Mouse (Mus musculus) subcutaneous adipose tissue, adult 2 months (tissue): ENCODE data around the gene Scarf1. TPM values are rescaled to one million over a fixed set of nuclear protein-coding genes. Genes with fewer than 3 reads are reported as not detected.

Experiments
- polyA plus RNA-seq: library from polyadenylated mRNA; depleted of rRNA; stranded (reverse); fragments of >200 nt; gene quantifications from 2 replicates; pipeline ENCODE4 v1.2.3, GENCODE M21; 2012; ENCODE audit warnings: low replicate concordance; rRNA removed

Scarf1 gene
- 21.1 and 38.3 TPM in 2 replicates for polyA plus RNA-seq

GRCm38 (mm10) chr11:75513336-75513735 is at the start of gene Scarf1:
Gene Scarf1 (plus strand): TSS chr11:75513540.

DNA sequence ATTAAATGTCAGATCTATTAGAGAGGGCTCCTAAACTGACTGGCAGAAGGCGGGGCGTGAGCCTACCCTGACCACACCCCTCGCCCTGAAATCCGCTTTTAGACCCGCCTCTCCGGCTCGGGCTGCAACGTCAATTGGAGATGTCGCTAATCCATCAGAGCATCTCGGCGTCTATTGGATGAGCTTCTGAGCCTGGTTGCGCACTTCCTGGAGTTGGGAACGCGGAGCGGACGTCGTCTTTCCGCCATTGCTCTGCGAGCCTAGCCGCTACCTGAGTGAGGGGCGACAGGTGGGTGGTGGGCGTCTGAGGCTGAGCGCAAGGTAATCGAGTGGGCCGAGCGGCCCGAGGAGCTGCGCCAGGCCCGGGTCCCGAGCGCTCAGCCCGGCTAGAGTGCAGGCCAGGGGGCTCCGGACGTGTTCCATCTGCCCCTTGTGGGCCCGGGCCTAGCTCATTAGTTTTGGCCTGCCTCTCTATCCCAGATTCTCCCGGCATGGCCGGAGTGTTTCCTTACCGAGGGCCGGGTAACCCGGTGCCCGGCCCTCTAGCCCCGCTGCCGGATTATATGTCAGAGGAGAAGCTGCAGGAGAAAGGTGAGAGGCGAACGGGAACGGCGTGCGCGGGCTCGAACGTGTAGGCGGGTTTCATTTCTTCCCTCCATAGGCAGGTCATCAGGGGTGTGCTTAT is 26.6 kb upstream of the Scarf1 start, which contains the start of gene Prpf8:
TSS of gene Prpf8 (plus strand) at position 216 of the 685 bp plus-strand sequence.

GRCm38 (mm10) chr11:75509741-75510626 is 3.4 kb upstream of the Scarf1 start, which contains the start of gene Rilp:
Gene Rilp (plus strand): TSS chr11:75510094.

DNA sequence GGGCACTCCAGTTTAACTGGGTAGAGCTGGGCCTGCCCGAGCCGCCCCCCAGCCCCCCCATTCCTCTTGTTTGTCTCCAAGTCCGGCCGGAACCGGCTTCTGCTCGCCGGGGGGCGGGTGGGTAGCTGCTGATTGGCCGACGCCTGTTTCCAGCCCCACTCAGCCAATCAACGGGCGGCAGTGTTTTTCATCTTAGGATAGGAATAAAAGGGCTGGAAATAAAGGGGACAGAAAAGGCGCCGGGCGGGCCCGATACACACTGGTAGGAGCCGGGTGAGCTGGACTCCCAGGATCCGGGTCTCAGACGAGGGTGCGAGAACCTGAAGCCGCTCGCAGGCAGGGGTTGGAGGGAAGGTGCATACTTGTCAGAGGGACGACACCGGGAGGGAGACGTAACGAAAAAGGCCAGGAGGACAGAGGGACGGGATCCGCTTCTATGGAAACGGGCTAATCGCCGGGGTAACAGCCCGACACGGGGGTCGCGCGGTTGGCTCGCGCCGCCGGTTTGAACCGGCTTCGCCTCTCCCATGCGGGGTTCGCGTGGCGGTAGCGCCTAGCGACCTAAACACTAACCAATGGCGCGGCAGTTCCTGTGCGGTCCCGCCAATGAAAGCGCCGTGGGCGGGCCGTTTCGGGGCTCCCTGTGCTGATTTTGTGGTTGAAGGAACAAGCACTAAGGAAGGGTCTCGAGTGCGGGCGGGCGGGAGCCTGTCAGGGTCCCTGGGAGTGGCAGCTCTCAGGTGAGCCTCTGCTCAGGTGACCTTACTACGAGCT is 18.3 kb downstream of the Scarf1 start, which contains the start of gene Slc43a2:
TSS of gene Slc43a2 (plus strand) at position 226 of the 774 bp plus-strand sequence.

Other genes with a start within 250 kb of the Scarf1 start
- gene Rpa1, start 165.2 kb upstream of the Scarf1 start, polyA plus RNA-seq, result 20.4 and 33.2 TPM in 2 replicates
- gene Smyd4, start 165.1 kb upstream of the Scarf1 start, polyA plus RNA-seq, result 6.0 and 6.2 TPM in 2 replicates
- gene Serpinf1, start 90.8 kb upstream of the Scarf1 start, polyA plus RNA-seq, result 508 and 625 TPM in 2 replicates
- gene Serpinf2, start 73.9 kb upstream of the Scarf1 start, polyA plus RNA-seq, result 0.14 and 0.82 TPM in 2 replicates
- 17.4 and 21.8 TPM in 2 replicates for gene Wdr81, start 58.8 kb upstream of the Scarf1 start, polyA plus RNA-seq
- gene Tlcd2, start 51.8 kb upstream of the Scarf1 start, polyA plus RNA-seq, result 80.9 and 90.7 TPM in 2 replicates
- 85.9 and 139 TPM in 2 replicates for gene Prpf8, start 26.7 kb upstream of the Scarf1 start, polyA plus RNA-seq
- 7.7 and 16.1 TPM in 2 replicates for gene Rilp, start 3.4 kb upstream of the Scarf1 start, polyA plus RNA-seq
- gene Slc43a2, start 18.2 kb downstream of the Scarf1 start, polyA plus RNA-seq, result 37.7 and 38.5 TPM in 2 replicates
- gene Pitpna, start 74.6 kb downstream of the Scarf1 start, polyA plus RNA-seq, result 57.4 and 68.5 TPM in 2 replicates
- 68.4 and 78.3 TPM in 2 replicates for gene Inpp5k, start 117.4 kb downstream of the Scarf1 start, polyA plus RNA-seq
- 161 and 230 TPM in 2 replicates for gene Myo1c, start 137.0 kb downstream of the Scarf1 start, polyA plus RNA-seq
- 39.5 and 53.1 TPM in 2 replicates for gene Crk, start 165.7 kb downstream of the Scarf1 start, polyA plus RNA-seq
- 191 TPM in 2 replicates for gene Ywhae, start 219.3 kb downstream of the Scarf1 start, polyA plus RNA-seq